Mouse (Mus musculus) intestine, embryonic 14.5 days (tissue): Measurements from ENCODE around the gene Ankmy1. TPM values are rescaled to one million over a fixed set of nuclear protein-coding genes. Genes with fewer than 3 reads are reported as not detected.

ENCODE experiments used
- ATAC-seq: fragments of 200-750 bp; cut with Nextera tagmentation; replicated peaks from 2 replicates; pipeline ENCODE4 v1.8.0; 2017; ENCODE audit warnings: low read depth, moderate number of reproducible peaks, moderate TSS enrichment, moderate library complexity; ENCODE audit not compliant: low FRiP score, low TSS enrichment
- DNase-seq: peaks from one replicate; pipeline ENCODE4 v3.0.0-alpha.2; 2018; ENCODE audit warnings: low spot score
- H3K27ac ChIP-seq: fragments of 300-500 bp; sonication (generic); 2 replicates; pipeline ENCODE4 v1.5.1; 2014; ENCODE audit warnings: low read depth, mild to moderate bottlenecking, control low read depth
- H3K27me3 ChIP-seq: fragments of 300-500 bp; sonication (generic); replicated peaks from 2 replicates; pipeline ENCODE4 v1.6.1; 2014; ENCODE audit warnings: low read length, control low read depth; ENCODE audit not compliant: control insufficient read depth, insufficient read depth
- H3K36me3 ChIP-seq: fragments of 300-500 bp; sonication (generic); 2 replicates; pipeline ENCODE4 v1.6.1; 2014; ENCODE audit warnings: low read length, control low read depth; ENCODE audit not compliant: control insufficient read depth, insufficient read depth
- H3K4me1 ChIP-seq: fragments of 300-500 bp; sonication (generic); replicated peaks from 2 replicates; pipeline ENCODE4 v1.6.1; 2014; ENCODE audit warnings: low read length, control low read depth, mixed read lengths; ENCODE audit not compliant: control insufficient read depth, insufficient read depth
- H3K4me2 ChIP-seq: fragments of 300-500 bp; sonication (generic); 2 replicates; pipeline ENCODE4 v1.6.1; 2014; ENCODE audit warnings: low read length
- H3K4me3 ChIP-seq: fragments of 300-500 bp; sonication (generic); 2 replicates; pipeline ENCODE4 v1.5.1; 2014; ENCODE audit warnings: low read depth, low read length, control low read depth, mixed read lengths
- H3K9ac ChIP-seq: fragments of 300-500 bp; sonication (generic); 2 replicates; pipeline ENCODE4 v1.6.1; 2014; ENCODE audit warnings: mild to moderate bottlenecking, low read length
- H3K9me3 ChIP-seq: fragments of 300-500 bp; sonication (generic); 2 replicates; pipeline ENCODE4 v1.6.1; 2016; ENCODE audit warnings: low read length, control low read depth; ENCODE audit not compliant: control insufficient read depth
- WGBS: fragments of 180-500 bp; shearing (Covaris S2); extraction: QIAGEN DNeasy Blood & Tissue Kit; methylation state at CpG from one replicate; pipeline ENCODE4 v1.1.7; 2014; 5-methylcytosine and 5-hydroxymethylcytosine counted together
- polyA plus RNA-seq: library from polyadenylated mRNA; unstranded; fragments of >200 nt; fragmentation: Nextera tagmentation; extraction: Ambion mirVana; gene quantifications from 2 replicates; pipeline ENCODE4 v1.2.1, GENCODE M21; 2014

The Ankmy1 gene
- polyA plus RNA-seq, 1 experiment from 2014 or later = 0.30 TPM

DNA sequence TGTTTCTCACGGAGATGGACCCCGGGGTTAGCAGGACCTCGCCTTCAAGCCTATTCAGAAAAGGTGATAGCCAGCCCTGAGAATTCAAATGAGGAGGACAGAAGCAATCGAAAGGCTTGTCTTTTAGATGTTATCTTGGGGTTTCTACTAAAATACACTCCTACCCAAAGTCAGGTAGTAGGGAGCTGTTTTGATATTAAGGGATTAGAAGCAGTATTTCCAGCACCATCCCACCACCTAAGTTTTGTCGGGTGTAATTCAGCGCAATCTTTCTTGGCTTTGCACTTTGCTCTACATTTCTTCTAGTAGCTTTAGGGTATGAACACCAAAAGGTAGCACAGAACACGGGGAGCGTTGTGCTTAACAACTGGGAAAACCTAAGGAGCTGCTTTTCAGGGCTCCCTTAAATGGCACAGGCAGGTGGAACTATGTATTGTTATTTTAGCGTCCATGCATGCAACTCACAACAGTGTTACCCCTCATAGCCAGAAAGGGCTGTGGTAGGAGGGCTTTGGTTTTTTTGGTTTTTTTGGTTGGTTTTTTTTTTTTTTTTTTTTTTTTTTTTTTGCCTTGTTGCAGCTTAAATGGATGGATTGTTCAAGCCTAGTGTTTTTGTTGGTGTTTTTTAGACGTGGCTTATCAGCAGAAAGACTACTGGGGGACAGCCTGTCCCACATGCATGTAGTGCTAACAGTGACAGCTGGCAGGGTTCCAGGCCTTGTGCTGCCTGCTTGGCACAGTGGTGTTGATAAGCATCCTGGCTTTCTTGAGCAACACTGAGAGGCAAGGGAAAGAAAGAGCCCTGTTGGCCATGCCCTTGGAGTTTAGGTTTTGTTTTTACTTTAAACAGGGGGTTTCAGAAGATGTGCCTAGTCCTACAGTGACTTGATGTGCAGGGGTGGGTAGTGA, 32.6 kb upstream of the Ankmy1 start:
- ATAC-seq = no peak
- Histone ChIP-seq H3K4me2 (peak overlapping the region; percentile 93), H3K9ac (peak overlapping the region; percentile 66), H3K27ac (peak overlapping the region; percentile 98), H3K4me3 (peak overlapping the region; percentile 75), H3K36me3 (peaks cover 22% of the 10 kb centered on the region), H3K27me3 (no peaks in the 10 kb centered on the region), H3K9me3 (peaks cover 5% of the 10 kb centered on the region; the same call in 1 of the 2 replicates), H3K4me1 (peaks cover 20% of the 10 kb centered on the region)
- 19% methylated on average over 10 of the region's 10 CpGs for WGBS
- DNase-seq = no peak

DNA sequence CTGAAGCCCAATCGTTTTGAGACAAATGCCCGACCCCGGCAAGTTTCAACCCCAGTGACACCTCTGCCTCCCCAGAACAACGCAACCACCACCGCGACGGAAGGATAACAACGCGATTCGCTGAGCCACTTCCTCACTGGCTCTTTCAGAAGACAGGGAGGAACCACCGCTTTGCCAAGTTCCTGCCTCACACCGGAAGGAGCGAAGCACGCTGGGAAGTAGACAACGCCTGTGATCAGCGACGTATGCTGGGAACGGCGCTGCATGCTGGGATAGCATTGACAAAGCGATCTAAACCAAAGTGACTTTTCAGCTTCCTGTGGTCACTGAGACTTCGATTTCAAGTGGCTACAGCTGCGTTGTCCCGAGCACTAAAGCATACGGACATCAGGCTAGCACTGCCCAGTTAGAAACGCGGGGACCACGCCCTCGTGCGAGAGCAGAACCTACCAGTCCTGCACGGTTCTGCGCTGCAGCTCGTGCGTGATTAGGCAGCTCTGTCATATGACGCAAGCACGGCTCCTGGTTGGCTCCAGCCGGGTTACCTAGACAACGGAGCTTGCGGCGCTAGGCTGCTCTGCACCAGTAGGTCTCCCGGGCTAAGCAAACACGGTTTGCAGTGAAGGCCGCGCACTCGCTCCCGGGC, 31.6 kb upstream of the Ankmy1 start, which contains the start of gene Capn10:
Gene Capn10, plus strand, starts transcription at position 195 of the 646 bp plus-strand sequence.
- DNase-seq (peak; percentile 98), ATAC-seq (peak; percentile 100)
- Histone ChIP-seq H3K9ac (peak within 1 kb of the TSS; percentile 66), H3K27ac (peak within 1 kb of the TSS; percentile 98), H3K4me1 (peaks cover 20% of the 10 kb centered on the region), H3K36me3 (peaks cover 13% of the 10 kb centered on the region; the same call in 1 of the 2 replicates), H3K27me3 (no peaks in the 10 kb centered on the region), H3K4me2 (peak within 1 kb of the TSS; percentile 93), H3K4me3 (peak within 1 kb of the TSS; percentile 75), H3K9me3 (peaks cover 5% of the 10 kb centered on the region; the same call in 1 of the 2 replicates)
- under 1% methylated on average over 45 of the region's 45 CpGs for WGBS

DNA sequence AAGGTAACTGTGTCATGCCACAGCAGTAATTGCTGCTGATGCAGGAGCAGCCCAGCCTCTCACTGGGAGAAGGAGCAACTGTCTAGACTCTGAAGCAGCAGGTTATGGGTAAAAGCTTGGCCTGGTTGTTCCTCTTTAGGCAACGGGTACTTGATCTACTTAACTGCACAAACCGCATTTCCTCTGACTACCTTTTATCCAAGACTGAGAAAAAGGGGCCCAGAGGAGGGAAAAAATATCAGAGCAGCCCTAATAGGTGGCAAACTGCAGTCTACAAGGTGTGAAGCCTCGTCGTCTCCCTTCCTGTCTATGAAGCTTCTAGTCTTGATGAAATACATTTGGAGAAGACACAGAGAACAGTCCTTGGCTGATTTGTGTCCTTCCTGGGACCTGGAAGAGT, 30.9 kb upstream of the Ankmy1 start:
- ATAC-seq (no peak), DNase-seq (no peak)
- H3K4me2 ChIP-seq = peak overlapping the region; percentile 93
- peaks cover 7% of the 10 kb centered on the region; the same call in 1 of the 2 replicates for H3K36me3 ChIP-seq
- H3K4me3 ChIP-seq = peak overlapping the region; percentile 75
- H3K27me3 ChIP-seq = no peaks in the 10 kb centered on the region
- H3K4me1 ChIP-seq = peaks cover 20% of the 10 kb centered on the region
- H3K9me3 ChIP-seq = peaks cover 5% of the 10 kb centered on the region; the same call in 1 of the 2 replicates
- H3K9ac ChIP-seq = peak overlapping the region; percentile 66
- WGBS = 83% methylated on average over 4 of the region's 4 CpGs
- peak overlapping the region; percentile 98 for H3K27ac ChIP-seq

DNA sequence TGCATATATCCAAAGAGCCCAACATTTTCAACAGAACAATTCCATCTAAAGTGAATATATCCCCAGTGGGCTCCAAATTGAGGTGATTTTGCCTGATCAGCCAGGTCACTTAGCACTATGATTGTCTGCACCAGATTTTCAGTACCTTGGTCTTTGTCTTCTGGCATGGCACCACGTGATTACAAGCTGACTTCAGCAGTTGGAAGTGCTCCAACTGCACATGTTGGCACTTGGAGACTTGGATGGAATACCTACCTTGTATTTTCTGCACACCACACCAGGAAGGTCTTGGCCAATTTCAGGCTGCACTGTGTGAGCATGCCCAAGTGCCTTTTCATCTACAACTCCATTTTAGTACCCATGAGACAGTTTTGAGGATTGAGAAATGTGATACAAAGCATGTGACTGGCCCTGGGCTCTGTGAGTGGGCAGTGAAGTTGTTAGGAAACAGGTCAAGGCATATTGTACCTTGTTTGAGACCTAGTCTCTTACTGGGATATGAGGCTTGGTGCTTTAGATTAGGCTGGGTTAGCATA, 27.5 kb upstream of the Ankmy1 start:
- ATAC-seq (no peak), DNase-seq (no peak)
- Histone ChIP-seq H3K36me3 (no peaks in the 10 kb centered on the region), H3K4me2 (no peak overlapping the region), H3K27ac (no peak overlapping the region), H3K4me1 (peaks cover 5% of the 10 kb centered on the region), H3K9ac (no peak overlapping the region), H3K4me3 (no peak overlapping the region), H3K27me3 (no peaks in the 10 kb centered on the region), H3K9me3 (peaks cover 5% of the 10 kb centered on the region; the same call in 1 of the 2 replicates)
- 14% methylated on average over 1 of the region's 1 CpGs for WGBS

DNA sequence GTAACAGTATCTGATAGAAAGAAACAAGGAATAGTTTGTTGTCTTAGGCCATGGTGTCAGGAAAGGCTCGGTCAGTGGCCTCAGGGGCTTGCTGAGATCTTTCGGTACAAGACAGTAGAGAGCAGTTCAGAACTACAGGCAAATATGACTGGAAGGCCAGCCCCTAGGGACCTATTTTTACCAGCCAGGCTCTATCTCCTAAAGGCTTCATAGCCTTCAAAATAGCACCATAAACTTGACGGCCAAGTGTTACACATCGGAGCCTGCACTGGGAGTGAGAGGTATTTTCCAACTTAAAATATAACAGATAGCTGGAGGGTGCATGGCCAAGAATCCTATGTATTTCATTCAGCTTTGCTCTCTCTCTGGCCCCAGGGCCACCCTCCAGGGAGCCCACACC, 18.8 kb upstream of the Ankmy1 start:
- 90% methylated on average over 4 of the region's 4 CpGs for WGBS
- Histone ChIP-seq H3K36me3 (peaks cover 46% of the 10 kb centered on the region), H3K9ac (no peak overlapping the region), H3K9me3 (no peaks in the 10 kb centered on the region), H3K4me2 (no peak overlapping the region), H3K27me3 (no peaks in the 10 kb centered on the region), H3K4me3 (no peak overlapping the region), H3K4me1 (no peaks in the 10 kb centered on the region), H3K27ac (no peak overlapping the region)
- no peak for ATAC-seq
- no peak for DNase-seq

DNA sequence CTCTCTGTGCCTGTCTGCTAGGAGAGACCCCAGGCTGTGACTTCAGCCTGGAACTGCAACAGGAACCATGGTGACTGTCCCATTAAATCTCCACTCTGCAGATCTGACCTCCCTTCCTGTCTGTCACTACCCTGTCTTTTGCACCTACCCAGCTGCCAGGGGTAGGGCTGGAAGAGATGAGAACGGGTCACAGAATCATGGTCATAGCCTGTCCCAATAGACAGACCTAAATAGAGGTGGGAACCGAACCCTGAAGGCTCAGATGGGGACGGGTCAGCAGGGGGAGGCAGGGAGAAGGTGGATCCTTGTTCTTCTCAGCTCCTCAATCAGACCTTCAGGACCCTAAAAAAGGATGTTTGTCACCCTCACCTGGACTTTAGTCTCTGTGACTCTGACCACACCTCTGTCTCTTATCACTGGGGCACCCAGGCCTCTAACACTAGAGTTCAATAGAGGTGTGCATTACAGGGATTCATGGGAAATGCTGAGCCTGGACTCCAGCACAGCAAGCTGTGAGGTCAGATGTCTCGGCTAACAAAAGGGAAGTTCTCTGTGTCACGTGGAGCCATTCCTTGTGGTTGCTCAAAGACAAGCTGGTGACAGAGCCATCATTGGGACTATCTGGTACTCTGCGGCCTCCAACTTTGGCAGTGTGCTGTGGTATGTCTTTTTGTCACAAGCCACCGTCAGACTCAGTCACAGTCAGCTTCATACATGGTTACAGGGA, 17.9 kb upstream of the Ankmy1 start:
- Histone ChIP-seq H3K27ac (no peak overlapping the region), H3K9me3 (no peaks in the 10 kb centered on the region), H3K36me3 (peaks cover 54% of the 10 kb centered on the region), H3K27me3 (no peaks in the 10 kb centered on the region), H3K4me1 (no peaks in the 10 kb centered on the region), H3K9ac (no peak overlapping the region), H3K4me2 (no peak overlapping the region), H3K4me3 (no peak overlapping the region)
- ATAC-seq = peak; percentile 65
- 86% methylated on average over 7 of the region's 7 CpGs for WGBS
- no peak for DNase-seq

DNA sequence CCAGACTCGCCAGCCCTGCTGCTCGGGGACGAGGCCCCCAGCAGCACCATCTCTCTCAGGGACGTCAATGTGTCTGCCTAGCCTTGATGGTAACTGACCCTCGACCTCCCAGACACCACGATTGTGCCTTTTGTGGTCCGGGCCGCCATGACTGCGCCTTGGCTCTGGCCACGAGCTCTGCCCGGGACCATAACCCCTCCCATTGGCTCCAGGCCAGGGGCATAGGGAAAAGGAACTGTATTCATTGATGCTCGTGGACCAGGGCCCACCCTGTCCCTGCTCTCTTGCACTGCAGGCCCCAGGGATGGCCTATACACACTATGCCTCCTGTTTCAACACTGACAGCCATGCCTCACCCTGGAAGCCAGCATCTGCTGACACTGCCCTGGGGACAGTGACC, 17.1 kb upstream of the Ankmy1 start:
- ATAC-seq (no peak), DNase-seq (no peak)
- Histone ChIP-seq H3K27ac (no peak overlapping the region), H3K27me3 (no peaks in the 10 kb centered on the region), H3K36me3 (peaks cover 63% of the 10 kb centered on the region), H3K4me2 (no peak overlapping the region), H3K9ac (no peak overlapping the region), H3K4me1 (no peaks in the 10 kb centered on the region), H3K4me3 (no peak overlapping the region), H3K9me3 (no peaks in the 10 kb centered on the region)
- WGBS = 84% methylated on average over 12 of the region's 12 CpGs

DNA sequence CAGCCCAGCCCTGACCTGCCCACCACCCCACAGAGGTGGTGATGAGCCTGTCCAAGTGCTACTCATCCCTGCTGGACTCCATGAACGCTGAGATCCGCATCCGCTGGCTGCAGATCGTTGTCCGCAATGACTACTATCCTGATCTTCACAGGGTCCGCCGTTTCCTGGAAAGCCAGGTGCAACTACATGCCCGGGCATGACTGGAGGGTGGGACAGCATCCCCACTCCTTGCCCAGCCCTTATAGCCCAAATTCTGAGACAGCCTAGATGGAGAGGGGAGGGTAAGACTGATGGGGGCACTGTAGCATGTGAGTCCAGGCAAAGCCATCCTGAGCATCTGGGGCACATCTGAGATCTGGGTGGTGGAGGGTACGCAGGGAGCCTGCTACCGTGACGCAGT, 16.4 kb upstream of the Ankmy1 start:
- no peaks in the 10 kb centered on the region for H3K27me3 ChIP-seq
- 95% methylated on average over 11 of the region's 11 CpGs for WGBS
- no peak for ATAC-seq
- DNase-seq = no peak
- no peak overlapping the region for H3K27ac ChIP-seq
- H3K4me2 ChIP-seq = no peak overlapping the region
- H3K4me3 ChIP-seq = no peak overlapping the region
- peaks cover 67% of the 10 kb centered on the region for H3K36me3 ChIP-seq
- H3K9me3 ChIP-seq = no peaks in the 10 kb centered on the region
- H3K4me1 ChIP-seq = no peaks in the 10 kb centered on the region
- H3K9ac ChIP-seq = no peak overlapping the region
